Mouse (Mus musculus): ENCODE measurements at regions not wholly inside any gene's neighbourhood (a gene's known extent, or its start where the extent isn't known, plus 50 kb on each side); places are given as distances from the start of the nearest gene placed in this dataset.

DNA sequence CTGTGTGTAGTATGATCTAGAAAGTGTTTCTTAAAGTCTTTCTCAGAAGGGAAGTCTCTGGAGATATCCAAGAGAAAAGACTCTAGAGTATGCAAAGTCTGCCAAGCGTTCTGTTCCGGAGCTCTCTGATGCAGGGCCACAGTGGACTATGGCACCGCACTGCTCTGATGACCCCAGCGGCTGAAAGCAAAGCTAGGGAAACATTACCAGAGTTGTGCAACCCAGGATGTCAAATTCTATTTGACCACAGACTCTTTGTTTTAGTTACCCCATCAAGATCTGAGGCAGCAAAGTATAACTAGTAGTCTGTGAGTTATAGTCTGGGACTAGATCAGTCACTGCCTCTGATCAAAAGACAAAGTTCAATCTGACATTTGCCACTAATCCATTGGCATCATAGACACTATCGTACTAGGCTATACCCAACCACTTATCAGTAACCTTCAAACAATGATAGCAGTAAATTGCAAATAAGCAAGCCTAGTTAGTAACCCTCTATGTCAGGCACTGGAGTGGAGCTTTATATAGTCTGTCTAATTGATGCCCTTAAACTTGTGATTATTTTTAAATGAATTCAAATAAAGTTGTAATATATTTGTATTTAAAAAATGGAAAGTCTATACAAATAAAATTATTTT, 198.9 kb upstream of the Ccdc122 start:
- TF ChIP-seq CTCF (IDR thresholded peaks at IDR 0.05; ENCODE audit: low read depth, low read length) (no peak), POLR2A (IDR thresholded peaks at IDR 0.05; ENCODE audit: borderline replicate concordance, low read depth, low read length) (no peak)

All from bone marrow macrophage, adult 2 months (primary cell).